Mouse (Mus musculus) retina, adult 2 months (tissue): ENCODE data around the gene Gm3776.
"Not testable (repeated sequence)": the region's sequence is repeated elsewhere in the genome, so short reads cannot be mapped to it uniquely, and the experiment has no call there.

ENCODE experiments used
- DNase-seq: peaks from one replicate; pipeline ENCODE4 v3.0.0-alpha.2; 2012; ENCODE audit warnings: low read depth, low spot score

Gm3776 gene

GRCm38 (mm10) chr9:78256914-78257313 is at the start of gene Gm3776:
TSS of gene Gm3776 (plus strand) at chr9:78257129.
- not testable (repeated sequence) for DNase-seq

- no peak for DNase-seq
Measured at GRCm38 (mm10) chr9:78208956-78209355, 48.0 kb upstream of the Gm3776 start.

GRCm38 (mm10) chr9:78210079-78210478 is 46.9 kb upstream of the Gm3776 start:
- no peak for DNase-seq

- DNase-seq: no peak
Measured at GRCm38 (mm10) chr9:78210821-78211220, 46.1 kb upstream of the Gm3776 start.

- no peak for DNase-seq
Measured at GRCm38 (mm10) chr9:78211521-78211920, 45.4 kb upstream of the Gm3776 start.

GRCm38 (mm10) chr9:78212341-78213049 is 44.4 kb upstream of the Gm3776 start:
- no peak for DNase-seq

- DNase-seq: no peak
Measured at GRCm38 (mm10) chr9:78217074-78217473, 39.9 kb upstream of the Gm3776 start.

GRCm38 (mm10) chr9:78222616-78223015 is 34.3 kb upstream of the Gm3776 start:
- DNase-seq: no peak

- no peak for DNase-seq
Measured at GRCm38 (mm10) chr9:78223221-78223902, 33.6 kb upstream of the Gm3776 start.

- DNase-seq: no peak
Measured at GRCm38 (mm10) chr9:78224418-78224817, 32.5 kb upstream of the Gm3776 start.

- DNase-seq: no peak
Measured at GRCm38 (mm10) chr9:78225304-78225703, 31.6 kb upstream of the Gm3776 start.

- DNase-seq: no peak
Measured at GRCm38 (mm10) chr9:78228122-78228521, 28.8 kb upstream of the Gm3776 start.

- DNase-seq: not testable (repeated sequence)
Measured at GRCm38 (mm10) chr9:78229658-78230057, 27.3 kb upstream of the Gm3776 start.

GRCm38 (mm10) chr9:78230461-78230860 is 26.5 kb upstream of the Gm3776 start, which contains the start of gene Gsta1:
TSS of gene Gsta1 (plus strand) at chr9:78230656.
- DNase-seq: not testable (repeated sequence)

GRCm38 (mm10) chr9:78233121-78233695 is 23.7 kb upstream of the Gm3776 start:
- not testable (repeated sequence) for DNase-seq

GRCm38 (mm10) chr9:78255683-78256470 is 1.1 kb upstream of the Gm3776 start:
- not testable (repeated sequence) for DNase-seq

- DNase-seq: not testable (repeated sequence)
Measured at GRCm38 (mm10) chr9:78259688-78260087, 2.8 kb downstream of the Gm3776 start.

- not testable (repeated sequence) for DNase-seq
Measured at GRCm38 (mm10) chr9:78270945-78271344, 14.0 kb downstream of the Gm3776 start.

GRCm38 (mm10) chr9:78282002-78282711 is 25.2 kb downstream of the Gm3776 start:
- DNase-seq: not testable (repeated sequence)

GRCm38 (mm10) chr9:78289063-78289462 is 32.1 kb downstream of the Gm3776 start:
- DNase-seq: not testable (repeated sequence)

- not testable (repeated sequence) for DNase-seq
Measured at GRCm38 (mm10) chr9:78289723-78290122, 32.8 kb downstream of the Gm3776 start, which contains the start of gene Gm10639. TSS of gene Gm10639 (plus strand) at chr9:78289923.
